In the genomic region with DNA sequence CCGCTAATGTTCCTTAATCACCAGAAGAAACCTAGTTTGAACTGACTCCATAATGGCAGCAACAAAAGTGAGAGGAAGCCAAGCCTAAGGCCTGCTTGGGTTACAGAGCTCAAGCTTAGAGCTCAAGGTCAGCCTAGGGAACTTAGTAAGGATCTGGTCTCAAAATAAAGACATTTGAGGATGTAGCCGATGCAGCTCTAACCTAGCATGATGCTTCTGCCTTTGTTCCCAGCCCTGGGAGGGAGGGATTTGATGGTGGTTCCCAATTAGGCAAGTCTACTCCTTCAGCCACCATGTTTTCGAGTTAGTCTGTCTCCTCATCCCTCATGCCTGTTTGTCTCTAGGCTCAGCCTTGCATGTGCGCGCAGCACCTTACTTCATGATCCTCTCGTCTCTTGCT, we compare ENCODE assay signal across 29 mouse cellular contexts.
"Had no signal": no experiment of that assay in that cellular context is flagged by ENCODE, and none has a peak within 500 bp of the region (broad histone marks: within the 10 kb centered on the region; RNA-seq: fewer than 3 reads in every experiment).

No protein-coding gene starts in this region.

- DNase-seq: heart, postnatal 10 days; heart, postnatal 14 days; heart, postnatal 36 days; heart, postnatal 4 days; kidney, adult 11 months; kidney, adult 18-20 months; kidney, adult 2 months; kidney, adult 8-10 months; kidney, postnatal 10 days; kidney, postnatal 14 days; kidney, postnatal 25 days; kidney, postnatal 36 days; kidney, postnatal 4 days; layer of hippocampus, adult 9-11 months; layer of hippocampus, postnatal 36 days had no signal

- H3K27ac ChIP-seq: heart, embryonic 13.5 days; heart, embryonic 15.5 days; hindbrain, embryonic 10.5 days; hindbrain, embryonic 12.5 days; hindbrain, embryonic 13.5 days; hindbrain, embryonic 14.5 days; hindbrain, embryonic 15.5 days; hindbrain, postnatal 0 days; intestine, embryonic 15.5 days; kidney, embryonic 15.5 days; kidney, postnatal 0 days; layer of hippocampus, adult 2 months; left cerebral cortex, adult 2 months had no signal

- H3K4me3 ChIP-seq: heart, embryonic 12.5 days; heart, embryonic 13.5 days; heart, embryonic 15.5 days; hindbrain, embryonic 10.5 days; hindbrain, embryonic 12.5 days; hindbrain, embryonic 13.5 days; hindbrain, embryonic 15.5 days; intestine, embryonic 15.5 days; kidney, embryonic 15.5 days; layer of hippocampus, adult 2 months; left cerebral cortex, adult 2 months had no signal
